Mouse (Mus musculus) kidney, embryonic 16.5 days (tissue): ENCODE results near the gene 1810013L24Rik. TPM values are rescaled to one million over a fixed set of nuclear protein-coding genes. Genes with fewer than 3 reads are reported as not detected.
A peak's percentile ranks its signal among the peaks of the same experiment; 100 is the strongest.
"Not testable (repeated sequence)": the region's sequence is repeated elsewhere in the genome, so short reads cannot be mapped to it uniquely, and the experiment has no call there.

ENCODE experiments used
- ATAC-seq: fragments of 200-750 bp; cut with Nextera tagmentation; 2 replicates; pipeline ENCODE4 v1.8.0; 2017; ENCODE audit warnings: moderate TSS enrichment; ENCODE audit not compliant: low FRiP score, low TSS enrichment
- H3K27ac ChIP-seq: fragments of 300-500 bp; sonication (generic); 2 replicates; pipeline ENCODE4 v1.5.1; 2014; ENCODE audit warnings: low read length
- H3K27me3 ChIP-seq: fragments of 300-500 bp; sonication (generic); 2 replicates; pipeline ENCODE4 v1.6.1; 2014; ENCODE audit warnings: low read length, control low read depth, mixed read lengths; ENCODE audit not compliant: insufficient read depth
- H3K36me3 ChIP-seq: fragments of 300-500 bp; sonication (generic); 2 replicates; pipeline ENCODE4 v1.6.1; 2014; ENCODE audit warnings: low read length, control low read depth, mixed read lengths; ENCODE audit not compliant: insufficient read depth
- H3K4me1 ChIP-seq: fragments of 300-500 bp; sonication (generic); 2 replicates; pipeline ENCODE4 v1.6.1; 2014; ENCODE audit warnings: low read length, control low read depth, mixed read lengths; ENCODE audit not compliant: insufficient read depth
- H3K4me2 ChIP-seq: fragments of 300-500 bp; sonication (generic); replicated peaks from 2 replicates; pipeline ENCODE4 v1.6.1; 2014; ENCODE audit warnings: low read depth, low read length
- H3K4me3 ChIP-seq: fragments of 300-500 bp; sonication (generic); 2 replicates; pipeline ENCODE4 v1.5.1; 2014; ENCODE audit warnings: mild to moderate bottlenecking, low read length
- H3K9ac ChIP-seq: fragments of 300-500 bp; sonication (generic); replicated peaks from 2 replicates; pipeline ENCODE4 v1.6.1; 2014; ENCODE audit warnings: low read length
- H3K9me3 ChIP-seq: fragments of 300-500 bp; sonication (generic); 2 replicates; pipeline ENCODE4 v1.6.1; 2016; ENCODE audit warnings: low read length, control low read depth
- WGBS: fragments of 180-500 bp; shearing (Covaris S2); extraction: QIAGEN DNeasy Blood & Tissue Kit; methylation state at CpG from one replicate; pipeline ENCODE4 v1.1.7; 2014; 5-methylcytosine and 5-hydroxymethylcytosine counted together
- polyA plus RNA-seq: library from polyadenylated mRNA; unstranded; fragments of >200 nt; fragmentation: Nextera tagmentation; extraction: Ambion mirVana; gene quantifications from 2 replicates; pipeline ENCODE4 v1.2.1, GENCODE M21; 2015

The 1810013L24Rik gene
- polyA plus RNA-seq, 1 experiment from 2014 or later, result 18.5 TPM

DNA sequence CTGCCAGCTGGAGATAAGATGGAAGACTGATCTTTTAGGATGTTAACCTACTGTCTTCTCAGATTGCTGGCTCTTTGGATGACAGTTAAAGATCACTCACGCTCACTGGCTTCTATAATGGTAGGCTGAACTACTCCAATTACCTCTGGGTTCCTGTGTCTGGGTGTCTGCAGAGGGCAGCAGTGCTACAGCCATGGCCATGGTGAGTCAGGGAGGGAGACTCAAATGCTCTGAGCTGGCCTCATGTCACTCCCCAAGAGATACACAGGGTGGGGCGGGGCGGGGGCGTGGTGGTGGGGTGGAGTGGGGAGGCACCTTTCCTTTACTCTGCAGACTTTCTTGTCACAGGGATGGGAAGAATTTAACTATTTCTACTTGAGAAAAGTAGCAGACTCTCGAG lies 42.1 kb downstream of the 1810013L24Rik start:
- WGBS, result 38% methylated on average over 5 of the region's 5 CpGs
- no peaks in the 10 kb centered on the region for H3K27me3 ChIP-seq
- H3K4me1 ChIP-seq, result no peaks in the 10 kb centered on the region
- ATAC-seq, result no peak
- no peaks in the 10 kb centered on the region for H3K9me3 ChIP-seq
- no peaks in the 10 kb centered on the region for H3K36me3 ChIP-seq
- H3K4me2 ChIP-seq, result no peak overlapping the region
- no peak overlapping the region for H3K9ac ChIP-seq
- no peak overlapping the region for H3K4me3 ChIP-seq
- no peak overlapping the region for H3K27ac ChIP-seq

DNA sequence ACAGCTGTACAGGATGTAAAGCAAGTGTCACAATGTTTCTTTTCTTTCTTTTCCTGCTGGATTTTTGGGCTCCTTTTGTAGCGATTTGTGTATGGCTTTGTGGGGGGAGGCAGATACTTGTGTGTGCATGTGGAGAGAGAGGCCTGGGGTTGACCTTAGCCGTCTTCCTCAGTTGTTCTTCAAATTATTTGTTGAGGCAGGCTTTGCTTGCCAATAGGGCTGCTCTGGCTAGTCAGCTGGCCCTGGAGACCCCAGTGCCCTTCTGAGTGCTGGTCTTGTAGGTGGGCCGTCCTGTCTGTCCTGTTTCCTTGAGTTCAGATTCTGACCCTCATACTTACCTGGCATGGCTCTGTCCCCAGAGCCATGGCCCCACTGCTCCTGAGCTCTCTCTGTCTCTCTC lies 42.6 kb downstream of the 1810013L24Rik start:
- peak; percentile 23; the same call in 1 of the 2 replicates for ATAC-seq
- no peak overlapping the region for H3K4me3 ChIP-seq
- no peaks in the 10 kb centered on the region for H3K9me3 ChIP-seq
- H3K9ac ChIP-seq, result no peak overlapping the region
- WGBS, result 69% methylated on average over 3 of the region's 3 CpGs
- no peaks in the 10 kb centered on the region for H3K4me1 ChIP-seq
- H3K4me2 ChIP-seq, result no peak overlapping the region
- H3K36me3 ChIP-seq, result no peaks in the 10 kb centered on the region
- H3K27me3 ChIP-seq, result no peaks in the 10 kb centered on the region
- no peak overlapping the region for H3K27ac ChIP-seq

DNA sequence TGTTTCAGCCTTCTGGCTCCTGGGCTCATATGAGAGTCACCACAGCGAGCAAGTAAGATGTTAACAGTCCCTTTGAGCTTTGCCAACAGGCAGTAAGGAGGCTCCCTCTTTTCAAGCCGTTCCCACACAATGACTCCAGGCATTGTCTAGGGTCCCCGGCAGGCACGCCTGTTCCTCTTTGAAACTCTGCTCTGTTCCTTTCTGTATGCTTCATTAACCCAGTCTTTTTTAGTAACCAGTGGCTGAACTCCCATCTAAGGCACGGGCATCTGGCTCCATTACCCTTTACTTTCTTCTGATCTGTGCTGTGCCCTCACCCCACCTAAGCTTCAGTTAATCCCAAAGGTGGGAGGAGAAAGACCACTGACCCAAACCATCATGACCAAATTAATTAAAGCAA lies 50.2 kb downstream of the 1810013L24Rik start:
- peak; percentile 60 for ATAC-seq
- Histone ChIP-seq H3K36me3 (no peaks in the 10 kb centered on the region), H3K9me3 (peaks cover 3% of the 10 kb centered on the region; the same call in 1 of the 2 replicates), H3K9ac (no peak overlapping the region), H3K4me3 (no peak overlapping the region), H3K27me3 (no peaks in the 10 kb centered on the region), H3K4me2 (no peak overlapping the region), H3K27ac (no peak overlapping the region), H3K4me1 (0 out of 2 replicates have a peak, but pooled peaks cover 4% of the 10 kb centered on the region)
- WGBS, result 33% methylated on average over 5 of the region's 5 CpGs

DNA sequence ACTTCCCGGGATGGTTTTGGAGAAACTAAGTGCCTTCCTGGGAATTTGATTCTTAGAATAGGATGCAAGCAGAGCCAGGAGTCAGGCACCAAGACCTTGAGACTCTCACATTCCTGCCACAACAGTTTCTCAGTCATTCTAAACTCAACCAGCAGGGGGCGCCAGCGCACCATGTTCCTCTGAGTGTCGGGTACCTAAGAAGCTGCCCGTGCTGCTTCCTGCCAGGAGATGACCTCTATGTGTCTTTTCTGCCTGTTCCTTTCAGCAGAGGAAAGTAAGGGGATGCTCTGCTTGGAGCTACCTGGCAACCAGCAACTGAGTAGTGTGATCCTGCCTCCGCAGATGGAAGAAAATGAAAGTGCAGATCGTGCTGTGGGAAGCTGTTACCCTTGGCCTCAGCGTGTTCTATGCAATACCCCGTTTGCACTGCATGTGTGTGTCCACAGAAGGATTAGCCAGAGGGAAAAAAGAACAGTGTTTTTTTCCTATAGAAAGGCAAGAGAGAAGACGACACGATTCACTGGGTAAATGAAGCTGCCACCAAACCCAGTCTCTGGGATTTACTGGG lies 53.9 kb downstream of the 1810013L24Rik start:
- no peak overlapping the region for H3K9ac ChIP-seq
- 0 out of 2 replicates have a peak overlapping the region, but pooled peaks have one; percentile 27 for H3K4me2 ChIP-seq
- no peak overlapping the region for H3K4me3 ChIP-seq
- H3K27me3 ChIP-seq, result no peaks in the 10 kb centered on the region
- no peaks in the 10 kb centered on the region for H3K36me3 ChIP-seq
- 0 out of 2 replicates have a peak, but pooled peaks cover 4% of the 10 kb centered on the region for H3K4me1 ChIP-seq
- peaks cover 3% of the 10 kb centered on the region; the same call in 1 of the 2 replicates for H3K9me3 ChIP-seq
- ATAC-seq, result no peak
- H3K27ac ChIP-seq, result no peak overlapping the region
- 41% methylated on average over 11 of the region's 11 CpGs for WGBS

DNA sequence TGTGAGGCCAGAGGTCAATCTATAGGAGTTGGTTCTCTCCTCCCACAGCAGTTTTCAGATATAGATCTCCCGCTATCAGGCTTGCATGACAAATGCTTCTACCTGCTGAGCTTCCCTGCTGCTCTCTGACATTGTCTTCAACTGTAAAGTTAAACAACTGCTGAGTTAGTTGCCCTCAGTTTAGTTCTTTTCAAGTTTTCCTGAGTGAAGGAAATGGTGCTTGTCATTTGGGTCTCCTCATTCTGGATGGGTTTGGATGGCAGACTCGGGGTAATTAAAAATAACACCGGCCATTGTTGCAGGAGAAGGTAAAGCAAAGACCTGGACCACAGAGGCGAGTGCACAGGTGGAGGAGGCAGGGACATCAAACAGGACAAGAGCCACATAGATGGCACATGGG lies 64.3 kb downstream of the 1810013L24Rik start:
- not testable (repeated sequence) for H3K27ac ChIP-seq, H3K4me1 ChIP-seq, H3K27me3 ChIP-seq, H3K9me3 ChIP-seq, ATAC-seq, H3K9ac ChIP-seq, H3K4me2 ChIP-seq, H3K4me3 ChIP-seq, H3K36me3 ChIP-seq
- 49% methylated on average over 4 of the region's 4 CpGs for WGBS

DNA sequence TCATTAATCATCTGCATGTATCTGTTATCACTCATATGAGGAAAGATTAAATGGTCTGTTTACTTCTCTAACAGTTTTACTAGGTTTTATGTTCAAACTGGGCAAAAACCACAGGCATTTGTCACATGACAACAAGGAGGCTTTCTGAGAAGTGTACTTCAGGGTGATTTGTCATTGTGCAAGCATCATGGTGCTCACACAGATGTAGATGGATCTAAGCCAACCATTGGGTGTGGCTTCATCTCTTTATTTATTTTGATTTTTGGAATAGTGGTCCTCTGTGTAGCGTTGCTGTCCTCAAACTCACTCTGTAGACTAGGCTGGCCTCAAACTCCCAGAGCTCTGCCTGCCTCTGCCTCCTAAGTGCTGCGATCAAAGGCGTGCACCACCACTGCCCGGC lies 65.4 kb downstream of the 1810013L24Rik start:
- H3K4me3 ChIP-seq, result no peak overlapping the region
- H3K4me1 ChIP-seq, result no peaks in the 10 kb centered on the region
- no peaks in the 10 kb centered on the region for H3K27me3 ChIP-seq
- no peak overlapping the region for H3K4me2 ChIP-seq
- 91% methylated on average over 4 of the region's 4 CpGs for WGBS
- H3K9me3 ChIP-seq, result no peaks in the 10 kb centered on the region
- no peak overlapping the region for H3K27ac ChIP-seq
- no peaks in the 10 kb centered on the region for H3K36me3 ChIP-seq
- no peak for ATAC-seq
- H3K9ac ChIP-seq, result no peak overlapping the region

DNA sequence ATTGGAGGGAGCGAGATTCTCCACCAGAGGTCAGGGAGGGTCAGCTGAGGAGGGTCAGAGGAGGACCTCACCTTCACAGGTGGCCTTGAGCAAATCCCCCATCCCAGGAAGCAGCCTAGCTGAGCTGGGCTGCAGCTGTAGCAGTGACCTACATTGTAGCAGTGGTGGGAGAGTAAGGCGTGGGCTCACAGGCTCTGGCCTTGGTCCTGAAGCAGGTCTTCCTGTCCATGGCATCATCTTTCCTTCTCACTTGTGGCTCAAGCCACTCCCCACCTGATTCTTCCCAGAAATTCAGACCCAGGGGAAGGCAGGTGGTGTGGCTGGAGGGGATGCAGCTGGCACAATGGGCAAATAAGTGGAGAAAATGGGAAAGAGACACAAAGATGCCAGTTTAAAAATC lies 76.2 kb downstream of the 1810013L24Rik start:
- not testable (repeated sequence) for H3K4me3 ChIP-seq, H3K27ac ChIP-seq, H3K4me1 ChIP-seq, H3K36me3 ChIP-seq, H3K27me3 ChIP-seq, H3K9me3 ChIP-seq, ATAC-seq, H3K4me2 ChIP-seq, H3K9ac ChIP-seq
- 16% methylated on average over 2 of the region's 2 CpGs for WGBS

Other genes with a start within 250 kb of the 1810013L24Rik start
- 61.2 and 63.3 TPM in 2 replicates for gene Pmm2, start 192.4 kb upstream of the 1810013L24Rik start, polyA plus RNA-seq
- 22.5 and 25.3 TPM in 2 replicates for gene Tmem186, start 192.4 kb upstream of the 1810013L24Rik start, polyA plus RNA-seq
- gene Carhsp1, start 157.9 kb upstream of the 1810013L24Rik start, polyA plus RNA-seq, result 86.0 and 86.9 TPM in 2 replicates
- not detected in 2 replicates for gene Gm5767, start 149.3 kb upstream of the 1810013L24Rik start, polyA plus RNA-seq
- gene Usp7, start 37.8 kb upstream of the 1810013L24Rik start, polyA plus RNA-seq, result 23.8 and 29.5 TPM in 2 replicates